Comparison of ENCODE assay signal across 9 mouse cellular contexts in genomic region chrX:103914790-103915189, GRCm38 (mm10).
DNase-seq lines count a peak whose midpoint lies in the region; ATAC-seq and TF ChIP-seq lines count a peak whose summit lies in the region.
"Had no signal": no experiment of that assay in that cellular context is flagged by ENCODE, and none has a peak within 500 bp of the region (broad histone marks: within the 10 kb centered on the region; RNA-seq: fewer than 3 reads in every experiment).

No protein-coding gene starts in this region.

- 17% methylated on average over 3 of the region's 3 CpGs for WGBS in hindbrain, embryonic 11.5 days
- WGBS in hindbrain, embryonic 16.5 days: 15% methylated on average over 3 of the region's 3 CpGs

- TF ChIP-seq POLR2A in MEL (IDR thresholded peaks at IDR 0.05; ENCODE audit: control insufficient read depth in 1 of 2, insufficient read depth in 1 of 2, low read depth in 1 of 2, low read length in 2 of 2, poor library complexity in 1 of 2): no peak

- peak; percentile 67 for DNase-seq in hindbrain, embryonic 11.5 days (ENCODE audit: low spot score)
- peak; percentile 45 for DNase-seq in MEL (ENCODE audit: low read depth, low spot score)
- peak; percentile 22 for DNase-seq in cerebellum, adult 8-10 months
- DNase-seq in layer of hippocampus, adult 9-11 months: peak; percentile 49
- peak; percentile 46 for DNase-seq in lung, postnatal 14 days
- DNase-seq in telencephalon, adult 2 months (ENCODE audit: low read depth, low spot score): peak; percentile 4

- no peak for ATAC-seq in hindbrain, embryonic 11.5 days (ENCODE audit: low FRiP score)
- no peak for ATAC-seq in hindbrain, embryonic 16.5 days
- ATAC-seq in frontal cortex, adult (ENCODE audit: low TSS enrichment): peak; percentile 83

- no peak overlapping the region for H3K27ac ChIP-seq in hindbrain, embryonic 11.5 days (ENCODE audit: low read depth, low read length)
- H3K27ac ChIP-seq in hindbrain, embryonic 16.5 days (ENCODE audit: low read depth, low read length): no peak overlapping the region
- no peak overlapping the region for H3K27ac ChIP-seq in MEL (ENCODE audit: control insufficient read depth, low read depth, low read length)
- H3K27ac ChIP-seq: liver, embryonic 15.5 days had no signal

- no peaks in the 10 kb centered on the region for H3K36me3 ChIP-seq in hindbrain, embryonic 11.5 days (ENCODE audit: control insufficient read depth, insufficient read depth, low read length)
- H3K36me3 ChIP-seq in hindbrain, embryonic 16.5 days (ENCODE audit: control insufficient read depth, insufficient read depth, low read length): no peaks in the 10 kb centered on the region
- no peaks in the 10 kb centered on the region for H3K36me3 ChIP-seq in MEL (ENCODE audit: control insufficient read depth in 1 of 2, insufficient read depth in 2 of 2, low read length in 2 of 2)
- H3K36me3 ChIP-seq: liver, embryonic 15.5 days had no signal

- no peak overlapping the region for H3K9ac ChIP-seq in hindbrain, embryonic 11.5 days (ENCODE audit: low read depth, low read length)
- no peak overlapping the region for H3K9ac ChIP-seq in hindbrain, embryonic 16.5 days (ENCODE audit: low read depth, low read length)
- no peak overlapping the region for H3K9ac ChIP-seq in MEL (ENCODE audit: control insufficient read depth, low read depth, low read length, poor library complexity, severe bottlenecking)
- H3K9ac ChIP-seq: liver, embryonic 15.5 days had no signal

- no peaks in the 10 kb centered on the region for H3K9me3 ChIP-seq in hindbrain, embryonic 11.5 days (ENCODE audit: control insufficient read depth, low read length)
- no peaks in the 10 kb centered on the region for H3K9me3 ChIP-seq in hindbrain, embryonic 16.5 days (ENCODE audit: control insufficient read depth, low read length)
- no peaks in the 10 kb centered on the region for H3K9me3 ChIP-seq in MEL (replicated peaks; ENCODE audit: insufficient read depth, low read length)
- H3K9me3 ChIP-seq: liver, embryonic 15.5 days had no signal

- H3K4me2 ChIP-seq in hindbrain, embryonic 11.5 days (replicated peaks; ENCODE audit: low read depth, low read length): no peak overlapping the region
- H3K4me2 ChIP-seq in hindbrain, embryonic 16.5 days (ENCODE audit: low read length): no peak overlapping the region
- H3K4me2 ChIP-seq: liver, embryonic 15.5 days had no signal

- TF ChIP-seq CTCF in MEL (IDR thresholded peaks at IDR 0.05 in 2 of 3, conservative IDR thresholded peaks at IDR 0.05 in 1 of 3; ENCODE audit: control insufficient read depth in 1 of 3, insufficient read depth in 1 of 3, low read depth in 2 of 3, low read length in 3 of 3, poor library complexity in 1 of 3, severe bottlenecking in 1 of 3): peak; percentile 58 to 70 (median 69)

- no peak overlapping the region for H3K4me3 ChIP-seq in hindbrain, embryonic 11.5 days (ENCODE audit: low read depth, low read length)
- H3K4me3 ChIP-seq in hindbrain, embryonic 16.5 days (ENCODE audit: low read length): no peak overlapping the region
- H3K4me3 ChIP-seq in MEL (ENCODE audit: control insufficient read depth in 1 of 2, insufficient read depth in 1 of 2, low read depth in 2 of 2, low read length in 2 of 2): no peak overlapping the region
- H3K4me3 ChIP-seq: liver, embryonic 15.5 days had no signal

- TF ChIP-seq RAD21 in MEL (IDR thresholded peaks at IDR 0.05; ENCODE audit: low read depth, low read length): peak; percentile 56

- H3K27me3 ChIP-seq in hindbrain, embryonic 11.5 days (ENCODE audit: control insufficient read depth, insufficient read depth, low read length): peaks cover 11% of the 10 kb centered on the region
- peaks cover 8% of the 10 kb centered on the region for H3K27me3 ChIP-seq in hindbrain, embryonic 16.5 days (replicated peaks; ENCODE audit: control insufficient read depth, insufficient read depth, low read length)
- H3K27me3 ChIP-seq in MEL (ENCODE audit: control insufficient read depth in 1 of 2, insufficient read depth in 2 of 2, low read length in 2 of 2): no peaks in the 10 kb centered on the region

- no peak for TF ChIP-seq EP300 in MEL (IDR thresholded peaks at IDR 0.05; ENCODE audit: low read depth in 1 of 2, low read length in 2 of 2)

- no peaks in the 10 kb centered on the region for H3K4me1 ChIP-seq in hindbrain, embryonic 11.5 days (replicated peaks; ENCODE audit: control insufficient read depth, insufficient read depth, low read length)
- no peaks in the 10 kb centered on the region for H3K4me1 ChIP-seq in hindbrain, embryonic 16.5 days (ENCODE audit: control insufficient read depth, insufficient read depth, low read depth, low read length)
- no peaks in the 10 kb centered on the region for H3K4me1 ChIP-seq in MEL (ENCODE audit: control insufficient read depth in 1 of 2, insufficient read depth in 2 of 2, low read length in 2 of 2)
- H3K4me1 ChIP-seq: liver, embryonic 15.5 days had no signal

- H3K79me2 ChIP-seq in MEL (ENCODE audit: control insufficient read depth, insufficient read depth, low read length, poor library complexity): no peaks in the 10 kb centered on the region

TF ChIP-seq in MEL, 35 proteins besides CTCF, POLR2A, EP300 and RAD21:
- TF ChIP-seq SMC3 (IDR thresholded peaks at IDR 0.05; ENCODE audit: low read depth, low read length): peak; percentile 75
- no peak for TF ChIP-seq POLR2AphosphoS2 (IDR thresholded peaks at IDR 0.05; ENCODE audit: low read length)
- peak; percentile 49 for TF ChIP-seq ZC3H11A (IDR thresholded peaks at IDR 0.05; ENCODE audit: low read depth, low read length)

Comparison
In these comparisons a context has a peak if more than half of its experiments do, and no peak if none do; other contexts are left out.
1. DNase-seq: peak in every context shown above with its lines; median percentile 67 in hindbrain, embryonic 11.5 days; 49 in layer of hippocampus, adult 9-11 months; 46 in lung, postnatal 14 days; 45 in MEL; 22 in cerebellum, adult 8-10 months; 4 in telencephalon, adult 2 months.